Comparison of ENCODE assay signal across 13 mouse cellular contexts in the genomic region with DNA sequence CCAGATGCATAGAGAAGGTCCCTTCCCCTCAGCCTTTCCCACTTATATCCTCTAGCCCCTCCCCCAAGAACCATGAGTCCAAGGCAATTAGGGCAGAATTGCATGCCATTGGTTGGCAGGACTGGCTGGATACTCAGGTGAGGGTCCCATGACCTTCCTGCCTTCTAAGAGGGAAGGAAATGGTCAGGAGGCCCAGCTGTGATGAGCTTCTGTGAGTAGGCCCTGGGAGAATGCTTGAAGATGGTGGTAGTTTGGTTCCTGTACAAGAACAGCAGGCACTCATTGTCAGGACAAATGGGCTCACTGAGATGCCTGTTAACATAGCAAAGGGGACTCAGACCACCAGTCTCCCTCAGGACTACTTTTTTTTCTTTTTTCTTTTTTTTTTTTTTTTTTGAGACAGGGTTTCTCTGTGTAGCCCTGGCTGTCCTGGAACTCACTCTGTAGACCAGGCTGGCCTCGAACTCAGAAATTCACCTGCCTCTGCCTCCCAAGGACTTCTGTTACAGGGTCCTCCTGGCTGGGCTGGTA.
"Had no signal": no experiment of that assay in that cellular context is flagged by ENCODE, and none has a peak within 500 bp of the region (broad histone marks: within the 10 kb centered on the region; RNA-seq: fewer than 3 reads in every experiment).

No protein-coding gene starts in this region.

- H3K36me3 ChIP-seq: stomach, embryonic 15.5 days had no signal

- H3K4me1 ChIP-seq: neural tube, embryonic 12.5 days had no signal

- H3K27me3 ChIP-seq: midbrain, embryonic 13.5 days; midbrain, embryonic 15.5 days; neural tube, embryonic 12.5 days; stomach, embryonic 15.5 days had no signal

- H3K27ac ChIP-seq: midbrain, embryonic 13.5 days; midbrain, embryonic 15.5 days; neural tube, embryonic 12.5 days; stomach, embryonic 15.5 days; stomach, postnatal 0 days had no signal

- H3K9me3 ChIP-seq: midbrain, embryonic 13.5 days; midbrain, embryonic 15.5 days; neural tube, embryonic 12.5 days; stomach, embryonic 15.5 days had no signal

- DNase-seq: liver, postnatal 0 days; lung, embryonic 14.5 days; lung, postnatal 10 days; lung, postnatal 4 days; right cerebral cortex, postnatal 14 days; thymus, adult 2 months; thymus, postnatal 25 days; thymus, postnatal 4 days had no signal

- H3K4me3 ChIP-seq: midbrain, embryonic 13.5 days; midbrain, embryonic 15.5 days; neural tube, embryonic 12.5 days; stomach, embryonic 15.5 days had no signal
